Mouse (Mus musculus) spleen, adult 2 months (tissue): ENCODE results near the gene Gng5. TPM values are rescaled to one million over a fixed set of nuclear protein-coding genes. Genes with fewer than 3 reads are reported as not detected.

ENCODE experiments used
- DNase-seq, 2 experiments: peaks; one replicate each; pipeline versions ENCODE4 v3.0.0 to v3.0.0-alpha.2; 2012 to 2021; ENCODE audit warnings: low spot score in 2 of 2, low read depth in 1 of 2
- H3K27ac ChIP-seq: fragments of 200-500 bp; 2 replicates; pipeline ENCODE4 v1.5.1; 2012; ENCODE audit warnings: low read length, inconsistent platforms; ENCODE audit not compliant: insufficient read depth
- H3K27me3 ChIP-seq: fragments of 200-500 bp; 2 replicates; pipeline ENCODE4 v1.6.1; 2012; ENCODE audit warnings: mild to moderate bottlenecking, moderate library complexity, low read length, inconsistent platforms; ENCODE audit not compliant: control insufficient read depth, insufficient read depth
- H3K36me3 ChIP-seq: fragments of 200-500 bp; 2 replicates; pipeline ENCODE4 v1.6.1; 2012; ENCODE audit warnings: mild to moderate bottlenecking, low read length, inconsistent platforms; ENCODE audit not compliant: control insufficient read depth, insufficient read depth
- H3K4me1 ChIP-seq: fragments of 200-500 bp; 2 replicates; pipeline ENCODE4 v1.6.1; 2011; ENCODE audit warnings: inconsistent platforms; ENCODE audit not compliant: control insufficient read depth, insufficient read depth, insufficient read length
- H3K4me3 ChIP-seq: fragments of 200-500 bp; 2 replicates; pipeline ENCODE4 v1.5.1; 2011; ENCODE audit warnings: mild to moderate bottlenecking, inconsistent platforms; ENCODE audit not compliant: insufficient read depth, insufficient read length; ENCODE audit errors: extremely low read depth
- CTCF ChIP-seq: fragments of 200-500 bp; IDR thresholded peaks from 2 replicates; pipeline ENCODE4 v1.5.1; 2011; ENCODE audit warnings: mild to moderate bottlenecking, inconsistent platforms; ENCODE audit not compliant: insufficient read depth, insufficient read length, insufficient replicate concordance; ENCODE audit errors: extremely low read depth
- POLR2A ChIP-seq: fragments of 200-500 bp; IDR thresholded peaks from 2 replicates; pipeline ENCODE4 v1.6.1; 2011; ENCODE audit warnings: low read depth, low read length, inconsistent platforms
- WGBS: fragments of 180-500 bp; shearing (Covaris S2); methylation state at CpG from one replicate; pipeline ENCODE4 v1.1.7; 2018; 5-methylcytosine and 5-hydroxymethylcytosine counted together
- polyA plus RNA-seq: library from polyadenylated mRNA; depleted of rRNA; stranded (reverse); fragments of >200 nt; gene quantifications from 2 replicates; pipeline ENCODE4 v1.2.3, GENCODE M21; 2012; rRNA removed

Gng5 gene
- polyA plus RNA-seq, 1 experiment = 178 TPM

DNA sequence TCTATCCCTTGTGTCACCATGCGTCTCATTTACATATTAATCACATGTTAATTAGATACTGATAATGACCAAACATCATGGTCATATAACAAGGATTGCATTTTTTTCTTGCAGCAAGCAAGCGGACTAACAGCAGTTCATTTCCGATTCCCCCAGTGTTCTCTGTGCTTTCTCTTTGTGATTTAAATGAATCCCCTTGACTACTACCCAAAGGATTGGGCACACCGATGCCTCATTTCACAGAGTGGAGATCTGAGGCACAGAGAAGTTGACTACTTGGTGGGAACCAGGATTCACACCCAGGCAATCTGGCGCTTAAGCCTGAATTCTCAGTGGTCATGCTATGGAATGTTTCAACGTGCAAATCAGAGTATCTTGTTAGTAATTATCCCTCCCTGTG lies 35.4 kb downstream of the Gng5 start:
- Histone ChIP-seq H3K4me3 (no peak overlapping the region), H3K36me3 (no peaks in the 10 kb centered on the region), H3K27ac (no peak overlapping the region), H3K27me3 (no peaks in the 10 kb centered on the region), H3K4me1 (no peaks in the 10 kb centered on the region)
- 82% methylated on average over 6 of the region's 6 CpGs for WGBS
- TF ChIP-seq POLR2A (no peak), CTCF (no peak)
- no peak for DNase-seq

DNA sequence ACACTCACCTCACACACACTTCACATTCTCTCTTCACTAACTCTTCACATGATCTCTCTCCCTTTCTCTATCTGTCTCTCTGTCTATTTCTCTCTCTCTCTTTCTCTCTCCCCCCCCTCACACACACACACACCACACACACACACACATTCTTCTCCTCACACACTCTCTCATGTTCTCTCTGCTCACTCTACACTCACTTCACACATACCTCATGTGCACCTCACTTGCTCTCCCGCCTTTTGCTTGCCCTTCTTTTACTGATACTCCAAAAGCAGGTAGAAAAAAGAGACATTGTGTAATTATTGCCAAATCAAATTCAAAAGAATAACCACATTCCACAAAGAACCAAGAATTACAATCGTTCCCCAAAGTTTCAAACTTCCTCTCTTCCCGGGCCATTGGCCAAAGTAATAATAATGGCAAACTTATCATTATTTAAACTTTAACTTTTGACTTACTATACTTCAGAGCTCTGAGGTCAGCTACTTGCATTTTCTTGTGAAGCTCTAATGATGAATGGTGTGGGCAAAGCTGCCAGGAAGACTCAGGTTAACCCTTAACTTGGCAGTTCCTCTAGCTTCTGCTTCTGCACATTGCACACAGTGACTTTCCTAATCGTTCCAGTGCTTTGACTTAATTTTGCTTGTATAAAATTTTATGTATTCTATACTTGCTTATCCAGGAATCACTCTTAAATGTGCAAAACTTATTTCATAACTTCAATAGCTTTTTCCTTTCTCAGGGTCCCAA lies 41.1 kb downstream of the Gng5 start:
- Histone ChIP-seq H3K27me3 (no peaks in the 10 kb centered on the region), H3K4me1 (no peaks in the 10 kb centered on the region), H3K36me3 (no peaks in the 10 kb centered on the region), H3K4me3 (no peak overlapping the region), H3K27ac (no peak overlapping the region)
- TF ChIP-seq POLR2A (no peak), CTCF (no peak)
- whole genome bisulfite sequencing = 33% methylated on average over 4 of the region's 4 CpGs
- DNase-seq = no peak

- TF ChIP-seq POLR2A = no peak
- TF ChIP-seq CTCF = no peak
- H3K27ac ChIP-seq = no peak overlapping the region
- H3K36me3 ChIP-seq = no peaks in the 10 kb centered on the region
- no peak overlapping the region for H3K4me3 ChIP-seq
- no peaks in the 10 kb centered on the region for H3K4me1 ChIP-seq
- H3K27me3 ChIP-seq = no peaks in the 10 kb centered on the region
- WGBS = 60% methylated on average over 1 of the region's 1 CpGs
- no peak for DNase-seq
Observed at GRCm38 (mm10) chr3:146543632-146544031, 44.0 kb downstream of the Gng5 start.

DNA sequence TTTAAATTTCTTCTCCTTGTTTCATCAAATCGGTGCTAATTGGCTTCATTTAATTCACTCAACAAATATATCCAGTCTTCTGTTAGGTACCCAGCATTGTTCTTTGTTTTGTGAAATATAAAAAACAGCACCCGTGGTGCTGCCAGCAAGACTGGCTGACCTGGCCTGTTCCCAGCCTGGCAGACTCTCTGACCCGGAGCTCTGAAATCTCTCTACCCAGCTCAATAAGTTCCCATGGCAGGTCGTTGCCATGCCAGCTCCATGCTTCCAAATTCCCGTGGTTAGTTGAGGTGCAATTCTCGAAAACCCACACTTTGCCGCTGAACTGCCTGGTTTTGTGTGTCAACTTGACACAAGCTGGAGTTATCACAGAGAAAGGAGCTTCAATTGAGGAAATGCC lies 55.2 kb downstream of the Gng5 start:
- Histone ChIP-seq H3K4me1 (no peaks in the 10 kb centered on the region), H3K4me3 (no peak overlapping the region), H3K27me3 (no peaks in the 10 kb centered on the region), H3K36me3 (no peaks in the 10 kb centered on the region), H3K27ac (no peak overlapping the region)
- WGBS = 89% methylated on average over 7 of the region's 7 CpGs
- no peak for DNase-seq
- TF ChIP-seq CTCF = no peak

Other genes starting within 250 kb of the Gng5 start
- gene Ssx2ip, start 95.2 kb upstream of the Gng5 start, polyA plus RNA-seq = 1.6 and 2.1 TPM in 2 replicates
- 2.1 TPM in 2 replicates for gene Ctbs, start 50.0 kb upstream of the Gng5 start, polyA plus RNA-seq
- gene Spata1, start 54 bp upstream of the Gng5 start, polyA plus RNA-seq = 0.45 and 0.78 TPM in 2 replicates
- 6.7 TPM in 2 replicates for gene Rpf1, start 21.6 kb downstream of the Gng5 start, polyA plus RNA-seq
- not detected in 2 replicates for gene Uox, start 70.6 kb downstream of the Gng5 start, polyA plus RNA-seq
- not detected in 2 replicates for gene Dnase2b, start 115.8 kb downstream of the Gng5 start, polyA plus RNA-seq
- not detected in 2 replicates for gene 4930503B20Rik, start 151.5 kb downstream of the Gng5 start, polyA plus RNA-seq
- gene Samd13, start 185.8 kb downstream of the Gng5 start, polyA plus RNA-seq = 0.05 TPM in 1 of 2 replicates, not detected in the other